Mouse (Mus musculus): ENCODE measurements around the gene Uqcrh.

- no peak for TF ChIP-seq CTCF (IDR thresholded peaks at IDR 0.05; ENCODE audit: low read depth)
- no peak for TF ChIP-seq EP300 (IDR thresholded peaks at IDR 0.05; ENCODE audit: low read depth)
These were observed 32.7 kb downstream of the Uqcrh start for GRCm38 (mm10) chr4:116042186-116042585.
